Mouse (Mus musculus) induced T-regulatory cell, adult 2 months (primary cell): ENCODE measurements at regions not wholly inside any gene's neighbourhood (a gene's known extent, or its start where the extent isn't known, plus 50 kb on each side); places are given as distances from the start of the nearest gene placed in this dataset.

Experiments
- DNase-seq: peaks from one replicate; pipeline ENCODE4 v3.0.0-alpha.2; 2012; ENCODE audit warnings: low read depth

DNA sequence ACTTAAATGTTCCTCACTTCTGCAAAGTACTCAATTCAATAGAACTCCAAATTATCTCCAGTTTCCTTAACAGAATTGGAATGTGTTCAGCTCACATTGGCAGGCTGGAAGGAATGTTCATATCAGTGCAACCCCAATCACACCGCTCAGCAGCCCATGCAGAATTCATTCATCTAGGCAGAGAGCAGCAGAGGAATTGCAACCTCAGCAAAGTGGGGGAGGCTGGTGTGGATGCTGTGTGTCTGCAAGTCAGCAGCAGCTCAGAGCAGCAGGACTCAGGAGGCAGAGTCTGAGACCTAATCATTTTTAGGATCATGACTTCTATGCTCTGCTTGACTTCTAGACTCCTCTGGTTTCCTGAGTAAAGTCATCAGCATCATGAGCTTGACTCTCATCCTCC, 100.7 kb upstream of the Chrna7 start:
- no peak for DNase-seq

DNA sequence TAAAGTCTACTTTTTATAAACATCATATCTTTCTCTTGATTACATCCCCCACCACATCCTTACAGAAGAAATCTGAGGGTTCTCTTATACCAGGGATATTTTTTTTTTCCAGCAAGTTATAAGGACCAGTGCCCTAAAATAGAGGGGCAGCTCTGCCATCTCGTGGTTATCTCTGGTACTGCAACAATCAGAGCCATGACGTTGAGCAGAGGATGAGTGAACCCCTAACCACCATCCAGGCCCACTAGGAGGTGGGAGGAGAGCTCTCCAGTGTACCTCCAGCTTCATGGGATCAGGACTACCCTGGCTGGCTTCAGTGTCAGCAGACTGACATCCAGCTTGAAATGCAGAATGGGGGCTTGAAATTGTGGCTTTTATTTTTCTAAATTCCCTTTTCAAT, 107.2 kb upstream of the Chrna7 start:
- peak; percentile 10 for DNase-seq

DNA sequence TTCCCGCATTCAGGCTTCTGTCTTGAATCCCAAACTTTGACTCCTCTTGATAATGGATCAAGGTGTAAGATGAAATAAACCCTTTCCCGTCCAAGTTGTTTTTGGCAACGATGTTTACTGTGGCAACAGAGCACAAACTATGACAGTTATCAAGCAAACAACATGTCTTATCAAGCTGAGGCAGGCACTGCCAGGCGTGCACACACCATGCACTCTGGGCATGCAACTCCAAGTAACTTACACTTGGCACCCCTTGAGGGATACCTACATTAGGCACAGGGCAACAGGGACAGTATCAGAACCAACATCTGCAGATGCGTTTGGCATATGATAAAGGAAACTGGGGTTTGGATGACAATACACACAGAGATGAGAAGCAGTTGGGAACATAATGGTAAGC, 108.8 kb upstream of the Chrna7 start:
- DNase-seq, result no peak

DNA sequence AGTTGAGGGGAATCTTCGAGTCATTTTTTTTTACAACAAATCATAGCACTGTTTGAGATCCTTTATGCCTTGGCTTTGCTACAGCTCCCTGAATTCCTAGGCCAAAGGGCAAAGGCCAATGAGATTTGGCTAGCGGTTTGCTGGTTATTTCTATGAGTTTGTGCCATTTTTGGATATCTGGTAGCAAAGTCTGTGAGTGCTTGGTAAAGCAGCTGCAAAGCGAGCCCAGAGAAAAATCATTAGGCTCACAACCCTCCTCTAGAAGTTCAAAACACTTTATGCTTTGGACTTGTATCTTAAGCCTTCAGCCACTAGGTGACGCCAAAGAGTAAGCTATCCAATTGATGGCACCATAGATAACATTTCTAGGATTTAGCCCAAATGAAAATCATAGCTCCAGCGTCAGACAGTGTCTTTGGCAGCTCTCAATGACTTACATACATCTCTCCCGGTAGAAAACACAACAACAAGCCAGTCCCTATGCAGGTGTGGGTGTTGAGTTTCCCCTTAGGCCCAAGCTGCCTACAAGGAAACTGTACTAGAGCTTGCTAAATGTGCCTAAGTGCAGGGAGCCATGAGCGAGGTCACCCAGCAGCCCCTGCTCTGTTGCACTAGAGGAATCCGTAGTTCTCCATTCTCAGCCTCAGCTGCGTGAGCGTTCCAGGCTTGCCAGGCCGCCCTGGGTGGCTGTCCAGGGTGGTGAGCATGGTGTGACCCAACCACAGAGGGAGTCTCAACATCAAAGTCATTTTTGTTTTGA, 109.8 kb upstream of the Chrna7 start:
- peak; percentile 6 for DNase-seq

DNA sequence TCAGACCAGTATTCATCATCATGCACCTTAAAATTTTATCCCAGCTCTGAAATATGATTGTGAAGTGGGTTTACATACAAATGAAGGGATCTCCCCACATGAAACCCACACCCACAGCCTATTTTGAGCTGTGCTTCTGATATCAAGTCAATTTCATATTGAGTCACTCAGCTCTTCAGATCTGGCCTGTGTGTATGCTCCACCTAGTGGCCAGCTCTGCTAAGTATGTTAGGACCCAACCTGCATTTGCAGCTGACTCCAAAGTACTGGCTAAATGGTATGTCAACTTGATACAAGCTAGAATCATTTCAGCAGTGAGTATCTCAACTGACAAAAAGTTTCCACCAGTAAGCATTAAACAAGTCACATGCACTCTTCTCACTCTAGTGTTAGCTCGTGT, 109.4 kb upstream of the Otud7a start:
- peak; percentile 2 for DNase-seq

DNA sequence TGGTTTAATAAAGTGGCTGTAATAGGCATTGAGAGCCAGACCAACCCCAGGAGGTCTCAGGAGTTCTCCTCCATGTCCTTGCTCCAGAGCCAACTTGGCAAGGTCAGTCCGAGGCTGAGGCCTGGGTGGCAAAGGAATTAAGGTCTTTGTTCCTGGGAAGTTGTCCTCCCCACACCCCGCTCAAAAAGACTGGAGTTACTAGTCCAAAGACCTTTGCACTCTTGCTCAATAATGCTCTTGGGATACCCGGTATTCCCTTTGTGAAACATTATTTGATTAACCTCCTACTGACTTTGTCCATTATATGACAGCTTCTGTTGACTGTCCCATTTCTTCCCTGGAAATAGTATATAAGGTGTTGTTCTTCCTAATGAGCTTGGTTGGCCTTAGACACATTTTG, 108.5 kb upstream of the Otud7a start:
- DNase-seq, result no peak

DNA sequence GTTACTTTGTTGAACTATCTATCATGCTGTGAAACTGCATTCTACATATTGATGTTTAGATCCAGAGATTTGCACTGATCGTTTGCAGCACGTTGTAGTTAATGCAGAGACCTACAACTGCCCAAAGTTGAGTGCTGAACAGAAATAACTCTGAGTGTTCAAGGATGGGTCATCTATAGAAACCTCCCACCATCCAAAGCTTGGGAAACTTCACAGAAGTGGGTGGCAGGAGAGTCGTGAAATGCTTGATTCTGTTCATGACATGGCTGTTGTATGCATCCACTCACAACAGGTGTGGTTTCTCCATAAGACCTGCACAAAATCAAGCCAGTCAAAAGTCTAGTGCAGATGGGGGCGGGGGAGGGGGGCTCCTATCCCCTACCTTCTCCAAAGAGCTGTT, 102.8 kb upstream of the Otud7a start:
- DNase-seq, result no peak

DNA sequence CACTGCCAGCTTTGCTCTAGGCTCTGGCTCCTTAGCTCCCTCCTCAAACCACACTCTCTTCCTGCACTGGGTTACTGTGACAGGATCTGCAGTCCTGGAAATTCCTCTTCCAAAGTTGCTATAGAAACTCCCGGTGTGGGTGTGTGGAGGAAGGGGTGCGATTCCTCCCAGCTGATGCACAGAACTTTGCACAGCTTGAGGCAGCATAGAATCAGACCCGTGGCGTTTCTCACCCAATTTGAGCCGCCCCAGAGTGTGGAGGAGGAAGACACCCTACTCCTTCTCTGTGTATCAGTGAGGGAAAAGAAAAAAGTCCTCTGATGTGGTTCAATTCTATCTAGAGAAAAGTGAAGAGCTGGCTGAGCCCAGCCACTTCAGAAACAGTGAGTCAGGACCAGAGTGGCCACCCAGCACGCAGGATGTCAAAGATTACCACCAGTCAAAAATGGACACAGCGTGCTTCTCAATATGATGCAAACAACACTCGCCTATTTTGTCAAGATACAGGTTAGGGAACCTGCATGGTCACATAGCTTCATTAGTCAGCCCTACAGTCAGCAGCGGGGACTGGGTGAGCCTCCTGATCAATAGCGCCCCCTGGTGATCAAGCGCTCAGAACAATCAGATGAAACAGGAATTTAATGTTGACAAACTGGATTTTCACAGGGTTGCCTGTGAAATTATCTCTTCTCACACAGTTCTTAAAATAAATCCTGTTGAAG, 98.7 kb upstream of the Otud7a start:
- no peak for DNase-seq

DNA sequence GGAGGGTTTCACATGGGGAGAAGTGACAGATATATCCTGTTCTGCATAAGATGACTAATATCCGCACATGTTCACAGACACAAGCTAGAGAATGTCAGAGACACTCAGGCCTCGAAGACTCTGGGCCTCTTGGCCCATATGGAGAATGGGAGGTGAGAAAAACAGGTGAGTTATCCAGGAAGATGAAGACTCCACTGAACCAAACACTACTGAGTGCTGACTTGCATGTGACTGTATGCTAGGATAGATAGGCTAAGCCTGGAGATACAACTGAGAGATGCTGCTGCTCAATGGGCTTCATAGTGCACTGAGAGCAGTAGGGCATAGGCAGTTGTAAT, 98.2 kb upstream of the Otud7a start:
- no peak for DNase-seq
